Mouse (Mus musculus): ENCODE results near the gene Gmpr. TPM values are rescaled to one million over a fixed set of nuclear protein-coding genes. Genes with fewer than 3 reads are reported as not detected.

Gene Gmpr
- total RNA-seq, 4 experiments from 2014 or later, result 56.1 to 59.2 (median 58.1) TPM

GRCm38 (mm10) chr13:45502791-45503190 is 4.5 kb upstream of the Gmpr start:
- no peak for DNase-seq (ENCODE audit: low spot score in 2 of 2)

GRCm38 (mm10) chr13:45505546-45505945 is 1.7 kb upstream of the Gmpr start:
- no peak for DNase-seq (ENCODE audit: low spot score in 2 of 2)

- DNase-seq (ENCODE audit: low spot score in 2 of 2), result peak; percentile 61 to 63
These were observed 1.3 kb downstream of the Gmpr start for GRCm38 (mm10) chr13:45508495-45508894.

GRCm38 (mm10) chr13:45509366-45509765 is 2.1 kb downstream of the Gmpr start:
- no peak for DNase-seq (ENCODE audit: low spot score in 2 of 2)

GRCm38 (mm10) chr13:45511706-45512435 is 4.6 kb downstream of the Gmpr start:
- DNase-seq (ENCODE audit: low spot score in 2 of 2), result no peak

- DNase-seq (ENCODE audit: low spot score in 2 of 2), result no peak
These were observed 5.3 kb downstream of the Gmpr start for GRCm38 (mm10) chr13:45512531-45512930.

GRCm38 (mm10) chr13:45513009-45513984 is 6.1 kb downstream of the Gmpr start:
- no peak for DNase-seq (ENCODE audit: low spot score in 2 of 2)

GRCm38 (mm10) chr13:45514115-45514514 is 6.9 kb downstream of the Gmpr start:
- DNase-seq (ENCODE audit: low spot score in 2 of 2), result no peak

GRCm38 (mm10) chr13:45514832-45515422 is 7.7 kb downstream of the Gmpr start:
- DNase-seq (ENCODE audit: low spot score in 2 of 2), result no peak

GRCm38 (mm10) chr13:45516501-45517393 is 9.5 kb downstream of the Gmpr start:
- DNase-seq (ENCODE audit: low spot score in 2 of 2), result no peak

- DNase-seq (ENCODE audit: low spot score in 2 of 2), result no peak
These were observed 17.1 kb downstream of the Gmpr start for GRCm38 (mm10) chr13:45524305-45524704.

- no peak for DNase-seq (ENCODE audit: low spot score in 2 of 2)
These were observed 17.7 kb downstream of the Gmpr start for GRCm38 (mm10) chr13:45524791-45525435.

GRCm38 (mm10) chr13:45526230-45526629 is 19.0 kb downstream of the Gmpr start:
- DNase-seq (ENCODE audit: low spot score in 2 of 2), result no peak

GRCm38 (mm10) chr13:45527232-45527964 is 20.2 kb downstream of the Gmpr start:
- no peak for DNase-seq (ENCODE audit: low spot score in 2 of 2)

- no peak for DNase-seq (ENCODE audit: low spot score in 2 of 2)
These were observed 21.5 kb downstream of the Gmpr start for GRCm38 (mm10) chr13:45528787-45529186.

GRCm38 (mm10) chr13:45530754-45531153 is 23.5 kb downstream of the Gmpr start:
- DNase-seq (ENCODE audit: low spot score in 2 of 2), result peak in 1 of 2 experiments; percentile 74

- DNase-seq (ENCODE audit: low spot score in 2 of 2), result no peak
These were observed 28.6 kb downstream of the Gmpr start for GRCm38 (mm10) chr13:45535731-45536453.

GRCm38 (mm10) chr13:45537110-45537509 is 29.9 kb downstream of the Gmpr start:
- no peak for DNase-seq (ENCODE audit: low spot score in 2 of 2)

- DNase-seq (ENCODE audit: low spot score in 2 of 2), result no peak
These were observed 30.8 kb downstream of the Gmpr start for GRCm38 (mm10) chr13:45538091-45538490.
